Mouse (Mus musculus): ENCODE data around the gene Il6ra. TPM values are rescaled to one million over a fixed set of nuclear protein-coding genes. Genes with fewer than 3 reads are reported as not detected.

Gene Il6ra
- total and polyA plus RNA-seq, 3 experiments: under 0.01 TPM; not detected in 2

DNA sequence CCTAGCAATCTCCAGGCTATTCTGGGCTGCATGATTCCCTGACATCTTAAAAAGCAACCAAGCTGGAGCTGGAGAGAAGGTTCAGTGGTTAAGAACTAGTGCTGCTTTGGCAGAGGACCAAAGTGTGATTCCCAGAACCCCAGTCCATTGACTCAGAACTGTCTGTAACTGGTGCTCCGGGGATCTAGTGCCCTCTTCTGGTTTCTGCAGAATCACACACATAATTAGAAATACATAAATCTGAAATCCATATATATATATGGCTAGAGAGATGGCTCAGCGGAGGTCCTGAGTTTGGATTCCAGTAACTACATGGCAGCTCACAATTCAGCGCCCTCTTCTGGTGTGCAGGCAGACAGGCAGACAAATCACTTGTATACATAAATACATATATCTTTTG, 65.9 kb downstream of the Il6ra start:
- DNase-seq (ENCODE audit: low spot score) (no peak), ATAC-seq (ENCODE audit: extremely low read depth, insufficient number of reproducible peaks, low FRiP score, poor library complexity, severe bottlenecking) (no peak)
- H3K36me3 ChIP-seq (replicated peaks): no peaks in the 10 kb centered on the region
- H3K4me1 ChIP-seq (ENCODE audit: insufficient read depth, low read depth, low read length): no peaks in the 10 kb centered on the region
- peaks cover 10% of the 10 kb centered on the region; the same call in 1 of the 2 replicates for H3K27me3 ChIP-seq (ENCODE audit: insufficient read depth, low read length)
- H3K4me3 ChIP-seq (ENCODE audit: low read depth, low read length): no peak overlapping the region
- TF ChIP-seq GATA1 (IDR thresholded peaks at IDR 0.05; ENCODE audit: borderline replicate concordance, low read length) (no peak), TAL1 (conservative IDR thresholded peaks at IDR 0.05; ENCODE audit: low read depth, low read length) (no peak), POLR2AphosphoS5 (IDR thresholded peaks at IDR 0.05; ENCODE audit: insufficient replicate concordance, low read depth, low read length) (no peak), GATA2 (IDR thresholded peaks at IDR 0.05; ENCODE audit: borderline replicate concordance, low read depth, low read length) (no peak), CTCF (IDR thresholded peaks at IDR 0.05; ENCODE audit: low read depth, low read length) (no peak)
- peaks cover 2% of the 10 kb centered on the region; the same call in 1 of the 2 replicates for H3K9me3 ChIP-seq (replicated peaks)

DNA sequence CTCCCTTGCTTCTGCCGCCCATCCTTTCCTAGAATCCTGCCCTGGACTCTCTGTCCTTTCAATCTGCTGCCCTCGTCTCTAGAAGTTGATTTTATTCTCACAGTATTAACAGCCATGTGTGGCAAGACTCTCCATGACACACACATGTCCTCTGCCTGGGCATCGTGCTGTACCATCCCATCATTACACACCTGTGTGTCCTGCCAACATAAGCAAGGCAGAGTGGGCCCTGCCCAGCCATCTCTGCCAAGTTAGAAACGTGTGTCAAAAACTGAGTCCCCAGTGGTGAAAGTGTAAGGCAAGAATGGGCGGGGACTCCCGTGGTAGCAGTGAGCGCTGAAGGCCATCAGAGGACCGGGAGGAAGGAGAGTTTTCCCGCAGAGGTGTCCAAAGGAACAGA, 67.2 kb downstream of the Il6ra start:
- ATAC-seq (ENCODE audit: extremely low read depth, insufficient number of reproducible peaks, low FRiP score, poor library complexity, severe bottlenecking): no peak
- H3K27me3 ChIP-seq (ENCODE audit: insufficient read depth, low read length): peaks cover 9% of the 10 kb centered on the region; the same call in 1 of the 2 replicates
- DNase-seq (ENCODE audit: low spot score): no peak
- TF ChIP-seq CTCF (IDR thresholded peaks at IDR 0.05; ENCODE audit: low read depth, low read length) (no peak), POLR2AphosphoS5 (IDR thresholded peaks at IDR 0.05; ENCODE audit: insufficient replicate concordance, low read depth, low read length) (no peak), GATA1 (IDR thresholded peaks at IDR 0.05; ENCODE audit: borderline replicate concordance, low read length) (no peak)
- no peak overlapping the region for H3K4me3 ChIP-seq (ENCODE audit: low read depth, low read length)
- H3K9me3 ChIP-seq (replicated peaks): peaks cover 2% of the 10 kb centered on the region; the same call in 1 of the 2 replicates
- H3K4me1 ChIP-seq (ENCODE audit: insufficient read depth, low read depth, low read length): no peaks in the 10 kb centered on the region
- no peaks in the 10 kb centered on the region for H3K36me3 ChIP-seq (replicated peaks)

DNA sequence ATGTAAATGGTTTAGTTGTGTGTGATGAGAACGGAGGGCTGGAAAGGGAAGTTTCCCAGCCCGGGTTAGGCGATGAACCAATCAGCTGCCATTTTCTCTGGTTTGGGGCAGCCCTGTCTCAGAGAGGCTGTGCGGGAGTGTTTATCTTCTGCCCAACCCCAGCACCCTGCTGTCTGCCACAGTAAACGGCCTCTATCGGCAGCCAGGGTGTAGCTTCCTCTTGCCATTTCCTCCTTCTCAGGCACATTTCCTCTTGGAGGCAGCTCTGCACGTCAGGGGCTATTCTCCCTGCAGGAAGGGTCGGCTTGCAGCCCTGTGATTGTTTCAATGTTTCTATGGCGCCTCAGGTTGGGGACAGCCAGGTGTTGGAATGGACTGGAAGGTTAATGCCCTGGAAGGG, 69.8 kb downstream of the Il6ra start:
- no peak for DNase-seq (ENCODE audit: low spot score)

DNA sequence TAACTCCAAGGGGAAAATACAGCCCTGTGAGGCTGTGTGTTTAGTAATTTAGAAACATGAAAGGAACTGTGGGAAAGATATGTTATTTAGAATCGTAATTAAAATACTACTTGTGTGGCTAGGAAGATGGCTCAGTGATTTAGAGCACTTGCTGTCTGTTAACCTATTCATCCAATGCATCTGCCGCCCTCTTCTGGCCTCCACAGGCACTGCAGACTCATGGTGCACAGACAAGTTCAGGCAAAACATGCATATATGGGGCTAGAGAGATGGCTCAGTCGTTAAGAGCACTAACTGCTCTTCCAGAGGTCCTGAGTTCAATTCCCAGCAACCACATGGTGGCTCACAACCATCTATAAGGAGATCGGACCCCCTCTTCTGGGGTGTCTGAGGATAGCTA, 70.7 kb downstream of the Il6ra start:
- DNase-seq (ENCODE audit: low spot score) (no peak), ATAC-seq (ENCODE audit: extremely low read depth, insufficient number of reproducible peaks, low FRiP score, poor library complexity, severe bottlenecking) (no peak)
- H3K4me1 ChIP-seq (ENCODE audit: insufficient read depth, low read depth, low read length): no peaks in the 10 kb centered on the region
- 0 out of 2 replicates have a peak, but pooled peaks cover 3% of the 10 kb centered on the region for H3K27me3 ChIP-seq (ENCODE audit: insufficient read depth, low read length)
- H3K4me3 ChIP-seq (ENCODE audit: low read depth, low read length): no peak overlapping the region
- no peaks in the 10 kb centered on the region for H3K36me3 ChIP-seq (replicated peaks)
- peaks cover 2% of the 10 kb centered on the region; the same call in 1 of the 2 replicates for H3K9me3 ChIP-seq (replicated peaks)
- TF ChIP-seq CTCF (IDR thresholded peaks at IDR 0.05; ENCODE audit: low read depth, low read length) (peak; percentile 38; the same call in 1 of the 2 replicates), TAL1 (conservative IDR thresholded peaks at IDR 0.05; ENCODE audit: low read depth, low read length) (no peak), GATA2 (IDR thresholded peaks at IDR 0.05; ENCODE audit: borderline replicate concordance, low read depth, low read length) (no peak)

More for the DNA sequence above, 69.8 kb downstream of the Il6ra start:
- Histone ChIP-seq H3K27me3 (ENCODE audit: insufficient read depth, low read length) (0 out of 2 replicates have a peak, but pooled peaks cover 3% of the 10 kb centered on the region), H3K36me3 (replicated peaks) (no peaks in the 10 kb centered on the region), H3K4me3 (ENCODE audit: low read depth, low read length) (no peak overlapping the region), H3K9me3 (replicated peaks) (peaks cover 2% of the 10 kb centered on the region; the same call in 1 of the 2 replicates), H3K4me1 (ENCODE audit: insufficient read depth, low read depth, low read length) (no peaks in the 10 kb centered on the region)
- ATAC-seq (ENCODE audit: extremely low read depth, insufficient number of reproducible peaks, low FRiP score, poor library complexity, severe bottlenecking): no peak
- TF ChIP-seq GATA1 (IDR thresholded peaks at IDR 0.05; ENCODE audit: borderline replicate concordance, low read length) (no peak), GATA2 (IDR thresholded peaks at IDR 0.05; ENCODE audit: borderline replicate concordance, low read depth, low read length) (no peak), POLR2AphosphoS5 (IDR thresholded peaks at IDR 0.05; ENCODE audit: insufficient replicate concordance, low read depth, low read length) (no peak), CTCF (IDR thresholded peaks at IDR 0.05; ENCODE audit: low read depth, low read length) (no peak), TAL1 (conservative IDR thresholded peaks at IDR 0.05; ENCODE audit: low read depth, low read length) (no peak)

DNA sequence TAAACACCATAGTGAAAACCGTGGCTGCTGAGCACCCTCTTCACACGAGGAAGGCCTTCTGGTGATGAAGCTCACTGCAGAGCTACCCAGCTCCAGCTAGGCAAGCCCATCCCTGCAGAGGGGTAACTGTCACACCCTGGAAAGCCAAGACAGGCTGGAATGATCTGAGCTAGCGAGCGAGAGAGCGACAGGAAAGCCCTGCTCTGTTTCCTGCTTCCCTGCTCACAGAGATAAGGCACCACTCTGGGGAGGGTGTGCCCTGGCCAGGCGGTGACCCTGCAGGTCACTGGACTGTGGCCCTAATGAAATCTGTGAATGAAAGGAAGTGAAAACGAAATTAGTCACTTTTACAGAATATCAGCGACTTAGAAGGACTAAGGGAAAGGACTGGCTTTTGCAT, 77.6 kb downstream of the Il6ra start:
- Histone ChIP-seq H3K4me3 (ENCODE audit: low read depth, low read length) (no peak overlapping the region), H3K27me3 (ENCODE audit: insufficient read depth, low read length) (peaks cover 11% of the 10 kb centered on the region; the same call in 1 of the 2 replicates)
- ATAC-seq (ENCODE audit: extremely low read depth, insufficient number of reproducible peaks, low FRiP score, poor library complexity, severe bottlenecking): no peak

DNA sequence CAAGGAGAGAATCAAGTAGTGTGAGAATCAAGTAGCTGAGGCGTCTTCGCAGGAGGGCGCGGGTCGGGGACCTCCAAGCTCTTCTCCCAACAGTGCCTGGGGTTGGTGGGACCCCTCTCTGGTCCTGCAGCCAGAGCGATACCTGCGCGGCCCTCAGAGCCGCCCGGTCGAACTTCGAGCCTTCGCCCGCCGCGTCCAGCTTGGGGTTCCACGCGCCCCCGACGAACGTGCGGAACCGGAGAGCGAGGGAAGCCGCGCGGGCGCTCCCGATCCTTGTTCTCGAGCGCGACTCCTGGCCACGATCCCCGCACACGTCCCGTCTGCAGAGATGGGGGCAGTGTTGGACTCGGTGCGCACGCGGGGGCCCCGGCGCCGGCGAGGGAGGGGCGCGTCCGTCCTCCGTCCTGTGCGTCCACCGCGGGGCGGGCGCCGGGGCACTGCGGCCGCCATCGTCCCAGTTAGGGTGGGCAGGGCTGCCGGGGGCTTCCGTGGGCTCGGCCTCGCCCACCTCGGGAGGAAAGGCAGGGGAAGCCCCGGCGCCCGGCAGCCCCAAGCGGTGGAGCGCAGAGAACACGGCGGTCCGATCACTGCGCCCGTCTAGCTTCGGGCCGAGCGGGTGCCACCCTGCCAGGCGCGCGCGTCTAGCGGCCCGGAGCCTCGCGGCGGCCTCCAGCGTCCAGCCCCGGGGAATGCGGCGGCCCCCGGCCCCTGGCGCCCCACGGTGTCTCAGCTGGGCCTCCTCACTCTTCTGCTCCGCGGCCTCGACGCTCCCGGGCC, 82.0 kb downstream of the Il6ra start, which contains the start of gene She:
She (plus strand) TSS at position 556 of the 777 bp plus-strand sequence.
- no peak for DNase-seq (ENCODE audit: low spot score)
- Histone ChIP-seq H3K27me3 (ENCODE audit: insufficient read depth, low read length) (peaks cover 10% of the 10 kb centered on the region; the same call in 1 of the 2 replicates), H3K9me3 (replicated peaks) (peaks cover 13% of the 10 kb centered on the region), H3K36me3 (replicated peaks) (no peaks in the 10 kb centered on the region), H3K4me3 (ENCODE audit: low read depth, low read length) (no peak within 1 kb of the TSS), H3K4me1 (ENCODE audit: insufficient read depth, low read depth, low read length) (no peaks in the 10 kb centered on the region)
- no peak for ATAC-seq (ENCODE audit: extremely low read depth, insufficient number of reproducible peaks, low FRiP score, poor library complexity, severe bottlenecking)
- TF ChIP-seq CTCF (IDR thresholded peaks at IDR 0.05; ENCODE audit: low read depth, low read length): no peak
- no peak for TF ChIP-seq GATA2 (IDR thresholded peaks at IDR 0.05; ENCODE audit: borderline replicate concordance, low read depth, low read length)
- no peak for TF ChIP-seq GATA1 (IDR thresholded peaks at IDR 0.05; ENCODE audit: borderline replicate concordance, low read length)
- TF ChIP-seq POLR2AphosphoS5 (IDR thresholded peaks at IDR 0.05; ENCODE audit: insufficient replicate concordance, low read depth, low read length): no peak
- no peak for TF ChIP-seq TAL1 (conservative IDR thresholded peaks at IDR 0.05; ENCODE audit: low read depth, low read length)

More for the DNA sequence above, 77.6 kb downstream of the Il6ra start:
- Histone ChIP-seq H3K4me1 (ENCODE audit: insufficient read depth, low read depth, low read length) (no peaks in the 10 kb centered on the region), H3K36me3 (replicated peaks) (no peaks in the 10 kb centered on the region), H3K9me3 (replicated peaks) (peaks cover 13% of the 10 kb centered on the region)
- DNase-seq (ENCODE audit: low spot score): no peak
- TF ChIP-seq TAL1 (conservative IDR thresholded peaks at IDR 0.05; ENCODE audit: low read depth, low read length) (no peak), POLR2AphosphoS5 (IDR thresholded peaks at IDR 0.05; ENCODE audit: insufficient replicate concordance, low read depth, low read length) (no peak), CTCF (IDR thresholded peaks at IDR 0.05; ENCODE audit: low read depth, low read length) (no peak), GATA1 (IDR thresholded peaks at IDR 0.05; ENCODE audit: borderline replicate concordance, low read length) (no peak), GATA2 (IDR thresholded peaks at IDR 0.05; ENCODE audit: borderline replicate concordance, low read depth, low read length) (no peak)

Data from G1E (cell line).